Mouse (Mus musculus) lung, postnatal 36 days (tissue): ENCODE data around the gene Pop5.

Source experiments
- DNase-seq: peaks from one replicate; pipeline ENCODE4 v3.0.0; 2022; ENCODE audit warnings: mixed read lengths

Gene Pop5

GRCm38 (mm10) chr5:115266787-115267468 is 31.3 kb downstream of the Pop5 start:
- peak; percentile 50 for DNase-seq

DNA sequence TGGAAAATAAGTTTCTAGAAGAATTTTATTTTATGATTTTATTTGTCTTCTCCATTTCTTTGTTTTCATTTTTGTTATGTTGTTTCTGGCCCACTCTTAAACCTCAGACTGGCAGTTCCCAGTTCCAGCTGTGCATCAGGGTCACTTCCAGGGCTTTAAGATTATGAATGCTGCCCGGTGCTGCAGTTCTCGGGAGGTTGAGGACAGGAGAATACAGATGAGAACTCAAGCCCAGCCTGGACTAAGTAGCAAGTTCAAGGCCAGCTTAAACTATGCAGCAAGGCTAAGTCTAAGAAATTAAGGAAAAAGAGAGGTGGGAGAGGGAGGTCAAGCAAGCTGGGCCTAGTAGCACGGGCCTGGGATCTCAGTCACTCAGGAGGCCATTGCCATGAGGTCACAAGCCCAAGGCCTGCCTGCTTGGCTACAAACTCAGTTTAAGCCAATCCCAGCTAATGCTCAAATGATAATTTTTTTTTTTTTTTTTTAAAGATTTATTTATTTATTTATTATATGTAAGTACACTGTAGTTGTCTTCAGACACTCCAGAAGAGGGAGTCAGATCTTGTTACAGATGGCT is 31.9 kb downstream of the Pop5 start:
- no peak for DNase-seq

- no peak for DNase-seq
Observed at GRCm38 (mm10) chr5:115268266-115268665, 32.6 kb downstream of the Pop5 start.

DNA sequence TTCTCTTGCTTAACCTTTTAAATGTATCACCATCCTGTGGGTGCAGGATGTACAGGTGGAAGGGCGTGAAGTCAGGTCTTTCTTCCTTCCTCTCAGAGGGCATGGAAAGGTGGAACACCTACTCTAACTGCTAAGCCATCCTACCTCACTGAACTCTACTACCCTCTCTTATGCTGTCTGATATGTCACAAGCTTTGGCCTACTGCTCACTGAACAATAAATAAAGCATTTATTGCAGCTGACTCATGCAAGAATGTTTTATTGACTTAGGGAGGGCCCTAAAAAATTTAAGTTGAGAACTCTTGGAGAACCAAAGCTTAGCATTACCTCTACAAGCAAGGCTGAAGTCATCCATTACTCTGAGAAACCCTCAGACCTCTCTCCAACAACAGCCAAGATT is 34.3 kb downstream of the Pop5 start:
- DNase-seq, result no peak

GRCm38 (mm10) chr5:115271931-115272811 is 36.5 kb downstream of the Pop5 start:
- DNase-seq, result peak; percentile 43

GRCm38 (mm10) chr5:115272812-115273548 is 37.3 kb downstream of the Pop5 start, which contains the start of gene Rnf10:
Gene Rnf10, minus strand, starts transcription at chr5:115272898.
- DNase-seq, result peak; percentile 99

DNA sequence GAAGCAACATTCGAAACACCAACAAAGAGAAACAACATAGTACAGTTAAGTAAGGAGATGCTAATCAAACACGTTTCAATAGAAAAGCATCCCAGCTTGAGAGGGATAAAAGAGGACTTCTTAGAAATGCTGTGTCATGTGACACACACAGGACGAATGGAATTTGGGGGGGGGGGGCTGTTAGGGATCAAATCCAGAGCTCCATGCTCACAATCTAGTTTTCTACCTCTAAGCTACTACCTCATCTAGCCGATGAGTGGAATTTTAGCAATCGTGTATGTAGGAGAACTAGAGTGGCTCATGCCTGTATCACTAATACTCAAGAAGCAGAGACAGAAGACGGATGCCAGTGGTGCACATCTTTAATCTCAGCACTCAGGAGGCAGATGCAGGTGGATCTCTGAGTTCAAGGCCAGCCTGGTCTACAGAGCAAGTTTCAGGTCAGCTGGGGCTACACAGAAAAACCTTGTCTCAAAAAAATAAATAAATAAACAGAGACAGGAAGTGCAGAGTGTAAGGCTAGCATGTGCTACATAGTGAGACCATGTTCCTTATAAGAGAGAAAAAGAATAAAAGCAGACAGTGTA is 38.0 kb downstream of the Pop5 start:
- no peak for DNase-seq

DNA sequence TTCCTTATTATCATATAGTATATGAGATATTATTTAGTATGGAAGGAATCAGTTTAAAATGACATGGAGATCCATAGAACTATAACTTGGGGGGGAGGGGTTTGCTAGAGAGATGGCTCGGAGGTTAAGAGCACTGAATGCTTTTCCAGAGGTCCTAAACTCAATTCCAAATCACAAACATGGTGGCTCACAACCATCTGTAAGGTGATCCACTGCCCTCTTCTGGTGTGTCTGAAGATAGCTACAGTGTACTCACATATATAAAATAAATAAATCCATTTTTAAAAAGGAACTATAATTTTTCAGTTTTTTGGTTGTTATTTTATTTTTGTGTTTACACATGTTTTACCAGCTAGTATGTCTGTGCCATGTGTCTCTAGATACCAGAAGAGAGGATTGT is 38.7 kb downstream of the Pop5 start:
- DNase-seq, result no peak

GRCm38 (mm10) chr5:115274771-115275170 is 39.1 kb downstream of the Pop5 start:
- no peak for DNase-seq

DNA sequence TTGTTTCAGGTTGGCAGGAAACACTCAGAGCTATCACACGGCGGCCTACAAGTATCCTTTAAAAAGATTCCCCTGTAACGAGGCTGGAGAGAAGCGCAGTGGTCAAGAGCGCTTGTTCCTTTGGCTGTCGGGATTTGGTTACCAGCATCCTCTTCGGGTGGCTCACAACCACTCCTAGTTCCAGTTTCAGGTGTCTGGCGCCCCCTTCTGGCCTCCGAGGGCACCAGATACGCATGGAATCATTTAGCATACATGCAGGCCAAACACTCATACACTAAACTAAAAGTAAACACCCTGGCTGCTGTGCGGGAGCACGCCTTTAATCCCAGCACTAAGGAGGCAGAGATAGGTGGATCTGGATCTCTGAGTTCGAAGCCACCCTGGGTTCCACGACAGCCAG is 40.4 kb downstream of the Pop5 start:
- DNase-seq, result peak; percentile 38

DNA sequence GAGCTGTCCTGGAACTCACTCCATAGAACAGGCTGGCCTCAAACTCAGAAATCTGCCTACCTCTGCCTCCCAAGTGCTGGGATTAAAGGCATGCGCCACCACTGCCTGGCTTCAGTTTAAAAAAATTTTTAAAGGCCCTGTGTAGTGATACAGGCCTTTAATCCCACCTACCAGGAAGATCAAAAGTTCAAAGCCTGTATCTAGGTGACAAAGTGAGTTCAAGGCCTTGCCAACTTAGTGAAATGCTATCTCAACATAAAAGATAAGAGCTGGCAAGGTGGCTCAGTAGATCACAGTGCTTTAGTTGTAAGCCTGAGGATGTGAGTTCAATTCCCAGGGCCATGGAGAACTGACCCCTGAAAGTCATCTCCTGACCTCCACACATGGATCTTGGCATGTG is 42.4 kb downstream of the Pop5 start:
- no peak for DNase-seq

DNA sequence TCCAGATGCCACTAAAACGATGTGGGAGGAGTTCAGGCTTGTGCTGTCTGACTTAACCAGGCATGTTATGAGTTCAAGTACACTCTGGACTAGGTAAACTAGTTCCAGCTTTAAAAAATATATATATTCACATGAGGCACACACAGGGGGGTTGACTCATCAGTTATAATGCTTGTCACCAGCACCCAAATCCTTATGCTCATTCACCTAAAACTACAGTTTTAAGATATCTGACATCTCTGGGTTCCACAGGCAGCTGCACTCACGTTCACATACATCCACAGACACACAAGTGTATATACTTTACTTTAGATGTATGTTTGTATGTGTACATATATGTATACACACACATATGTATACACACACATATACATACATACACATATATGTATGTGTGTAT is 43.1 kb downstream of the Pop5 start:
- DNase-seq, result no peak

- DNase-seq, result peak; percentile 87
Observed at GRCm38 (mm10) chr5:115279226-115280049, 43.8 kb downstream of the Pop5 start, which contains the start of gene Coq5. Gene Coq5, plus strand, starts transcription at chr5:115279666.

DNA sequence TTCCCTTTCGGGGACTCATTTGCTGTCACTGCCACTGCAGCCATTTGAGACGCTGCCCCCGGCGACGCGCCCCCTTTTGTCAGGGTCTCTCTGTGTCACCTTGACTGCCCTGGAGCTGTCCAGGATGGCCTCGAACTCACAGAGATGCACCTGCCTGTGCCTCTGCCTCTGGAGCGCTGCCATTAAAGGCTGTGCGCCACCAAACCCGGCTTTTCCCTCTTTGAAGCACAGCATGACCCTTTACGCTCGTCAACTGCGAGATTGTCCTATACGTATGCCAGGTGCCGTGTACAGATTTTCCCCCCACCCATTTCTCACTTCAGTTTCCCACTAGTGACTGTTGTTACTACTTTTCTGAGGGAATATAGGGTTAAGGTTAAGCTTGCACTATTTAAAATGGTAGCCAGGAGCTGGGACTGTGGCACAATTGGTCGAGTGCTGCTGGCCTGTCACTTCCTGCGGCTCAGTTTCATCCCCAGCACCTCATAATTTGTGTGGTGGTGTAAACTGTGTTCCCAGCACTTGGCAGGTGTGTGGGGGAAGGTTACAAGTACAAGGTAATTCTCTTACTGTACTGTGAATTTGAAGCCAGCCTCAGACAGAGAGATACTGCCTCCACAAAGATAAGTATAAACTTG is 44.5 kb downstream of the Pop5 start:
- no peak for DNase-seq

DNA sequence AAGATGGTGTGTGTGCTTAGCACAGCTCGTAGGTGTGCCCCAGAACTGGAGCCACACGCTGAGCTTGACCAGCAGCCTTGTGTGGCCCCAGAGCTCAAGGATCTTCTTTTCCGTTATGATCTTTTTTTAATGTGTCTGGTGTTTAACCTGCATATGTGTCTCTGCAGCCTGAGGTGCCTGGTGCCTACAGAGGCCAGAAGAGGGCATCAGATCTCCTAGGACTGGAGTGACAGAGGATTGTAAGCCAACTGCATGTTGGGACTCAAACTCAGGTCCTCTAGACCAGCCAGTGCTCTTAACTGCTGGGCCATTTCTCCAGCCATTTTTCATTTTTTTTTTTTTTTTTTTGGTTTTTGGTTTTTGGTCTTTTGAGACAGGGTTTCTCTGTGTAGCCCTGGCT is 49.1 kb downstream of the Pop5 start:
- peak; percentile 44 for DNase-seq

DNA sequence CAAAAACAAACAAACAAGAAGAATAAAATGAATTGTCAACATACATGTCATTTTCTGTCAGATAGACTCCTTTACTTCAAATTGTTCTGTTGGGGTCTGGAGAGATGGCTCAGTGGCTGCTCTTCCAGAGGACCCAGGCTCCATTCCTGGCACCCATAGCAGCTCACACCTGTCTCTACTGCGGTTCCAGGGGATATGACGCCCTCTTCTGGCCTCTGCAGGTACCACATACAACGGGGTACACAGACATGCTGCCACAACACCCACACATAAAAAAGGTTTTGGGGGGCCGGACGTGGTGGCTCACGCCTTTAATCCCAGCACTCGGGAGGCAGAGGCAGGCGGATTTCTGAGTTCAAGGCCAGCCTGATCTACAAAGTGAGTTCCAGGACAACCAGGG is 58.5 kb downstream of the Pop5 start:
- DNase-seq, result no peak
